Mouse (Mus musculus): ENCODE results near the gene Ctsc. TPM values are rescaled to one million over a fixed set of nuclear protein-coding genes. Genes with fewer than 3 reads are reported as not detected.

Gene Ctsc
- polyA plus RNA-seq, 1 experiment from 2014 or later: 49.3 TPM

- peak; percentile 65 for ATAC-seq
- Histone ChIP-seq H3K36me3 (ENCODE audit: control insufficient read depth, insufficient read depth) (peaks cover 4% of the 10 kb centered on the region; the same call in 1 of the 2 replicates), H3K27me3 (replicated peaks; ENCODE audit: control insufficient read depth, insufficient read depth, low read length) (no peaks in the 10 kb centered on the region), H3K9me3 (ENCODE audit: control insufficient read depth) (no peaks in the 10 kb centered on the region), H3K27ac (ENCODE audit: low read depth, low read length) (no peak overlapping the region; the same call in 1 of the 2 replicates), H3K4me2 (replicated peaks; ENCODE audit: low read depth) (no peak overlapping the region), H3K4me1 (replicated peaks; ENCODE audit: control insufficient read depth, insufficient read depth, low read length) (no peaks in the 10 kb centered on the region), H3K4me3 (ENCODE audit: low read depth, low read length) (no peak overlapping the region), H3K9ac (ENCODE audit: low read depth, low read length) (no peak overlapping the region)
- WGBS: 76% methylated on average over 3 of the region's 3 CpGs
- no peak for TF ChIP-seq CTCF (IDR thresholded peaks at IDR 0.05; ENCODE audit: low read depth)
Observed at GRCm38 (mm10) chr7:88310398-88311180, 32.7 kb downstream of the Ctsc start.

GRCm38 (mm10) chr7:88316408-88316807 lies 38.5 kb downstream of the Ctsc start:
- Histone ChIP-seq H3K4me2 (replicated peaks; ENCODE audit: low read depth) (no peak overlapping the region), H3K27me3 (replicated peaks; ENCODE audit: control insufficient read depth, insufficient read depth, low read length) (no peaks in the 10 kb centered on the region), H3K36me3 (ENCODE audit: control insufficient read depth, insufficient read depth) (no peaks in the 10 kb centered on the region), H3K27ac (ENCODE audit: low read depth, low read length) (no peak overlapping the region), H3K9ac (ENCODE audit: low read depth, low read length) (no peak overlapping the region), H3K4me3 (ENCODE audit: low read depth, low read length) (no peak overlapping the region), H3K9me3 (ENCODE audit: control insufficient read depth) (no peaks in the 10 kb centered on the region), H3K4me1 (replicated peaks; ENCODE audit: control insufficient read depth, insufficient read depth, low read length) (no peaks in the 10 kb centered on the region)
- 65% methylated on average over 3 of the region's 3 CpGs for WGBS
- no peak for TF ChIP-seq CTCF (IDR thresholded peaks at IDR 0.05; ENCODE audit: low read depth)
- ATAC-seq: no peak

- TF ChIP-seq CTCF (IDR thresholded peaks at IDR 0.05; ENCODE audit: low read depth): no peak
- H3K4me1 ChIP-seq (replicated peaks; ENCODE audit: control insufficient read depth, insufficient read depth, low read length): no peaks in the 10 kb centered on the region
- no peak overlapping the region for H3K27ac ChIP-seq (ENCODE audit: low read depth, low read length)
- H3K4me3 ChIP-seq (ENCODE audit: low read depth, low read length): no peak overlapping the region
- no peak overlapping the region for H3K4me2 ChIP-seq (replicated peaks; ENCODE audit: low read depth)
- no peaks in the 10 kb centered on the region for H3K9me3 ChIP-seq (ENCODE audit: control insufficient read depth)
- no peaks in the 10 kb centered on the region for H3K27me3 ChIP-seq (replicated peaks; ENCODE audit: control insufficient read depth, insufficient read depth, low read length)
- 9% methylated on average over 1 of the region's 1 CpGs for WGBS
- H3K9ac ChIP-seq (ENCODE audit: low read depth, low read length): no peak overlapping the region
- H3K36me3 ChIP-seq (ENCODE audit: control insufficient read depth, insufficient read depth): no peaks in the 10 kb centered on the region
- no peak for ATAC-seq
Observed at GRCm38 (mm10) chr7:88318474-88318873, 40.6 kb downstream of the Ctsc start.

- H3K9me3 ChIP-seq (ENCODE audit: control insufficient read depth): no peaks in the 10 kb centered on the region
- H3K4me2 ChIP-seq (replicated peaks; ENCODE audit: low read depth): no peak overlapping the region
- H3K27ac ChIP-seq (ENCODE audit: low read depth, low read length): no peak overlapping the region
- H3K9ac ChIP-seq (ENCODE audit: low read depth, low read length): no peak overlapping the region
- no peaks in the 10 kb centered on the region for H3K27me3 ChIP-seq (replicated peaks; ENCODE audit: control insufficient read depth, insufficient read depth, low read length)
- H3K36me3 ChIP-seq (ENCODE audit: control insufficient read depth, insufficient read depth): no peaks in the 10 kb centered on the region
- no peak for TF ChIP-seq CTCF (IDR thresholded peaks at IDR 0.05; ENCODE audit: low read depth)
- no peak overlapping the region for H3K4me3 ChIP-seq (ENCODE audit: low read depth, low read length)
- ATAC-seq: no peak
- no peaks in the 10 kb centered on the region for H3K4me1 ChIP-seq (replicated peaks; ENCODE audit: control insufficient read depth, insufficient read depth, low read length)
- 76% methylated on average over 2 of the region's 2 CpGs for WGBS
Observed at GRCm38 (mm10) chr7:88318904-88319303, 41.0 kb downstream of the Ctsc start.

- no peak overlapping the region for H3K9ac ChIP-seq (ENCODE audit: low read depth, low read length)
- no peak for TF ChIP-seq CTCF (IDR thresholded peaks at IDR 0.05; ENCODE audit: low read depth)
- WGBS: 83% methylated on average over 3 of the region's 3 CpGs
- no peaks in the 10 kb centered on the region for H3K27me3 ChIP-seq (replicated peaks; ENCODE audit: control insufficient read depth, insufficient read depth, low read length)
- no peaks in the 10 kb centered on the region for H3K36me3 ChIP-seq (ENCODE audit: control insufficient read depth, insufficient read depth)
- no peak overlapping the region for H3K27ac ChIP-seq (ENCODE audit: low read depth, low read length)
- no peak overlapping the region for H3K4me3 ChIP-seq (ENCODE audit: low read depth, low read length)
- H3K4me1 ChIP-seq (replicated peaks; ENCODE audit: control insufficient read depth, insufficient read depth, low read length): no peaks in the 10 kb centered on the region
- ATAC-seq: 0 out of 2 replicates have a peak, but pooled peaks have one; percentile 28
- H3K9me3 ChIP-seq (ENCODE audit: control insufficient read depth): no peaks in the 10 kb centered on the region
- H3K4me2 ChIP-seq (replicated peaks; ENCODE audit: low read depth): no peak overlapping the region
Observed at GRCm38 (mm10) chr7:88319414-88320140, 41.7 kb downstream of the Ctsc start.

- ATAC-seq: no peak; the same call in 1 of the 2 replicates
- no peaks in the 10 kb centered on the region for H3K36me3 ChIP-seq (ENCODE audit: control insufficient read depth, insufficient read depth)
- 37% methylated on average over 12 of the region's 12 CpGs for WGBS
- no peak overlapping the region for H3K9ac ChIP-seq (ENCODE audit: low read depth, low read length)
- H3K4me1 ChIP-seq (replicated peaks; ENCODE audit: control insufficient read depth, insufficient read depth, low read length): no peaks in the 10 kb centered on the region
- no peak overlapping the region for H3K4me2 ChIP-seq (replicated peaks; ENCODE audit: low read depth)
- no peak overlapping the region for H3K27ac ChIP-seq (ENCODE audit: low read depth, low read length)
- TF ChIP-seq CTCF (IDR thresholded peaks at IDR 0.05; ENCODE audit: low read depth): no peak
- no peaks in the 10 kb centered on the region for H3K27me3 ChIP-seq (replicated peaks; ENCODE audit: control insufficient read depth, insufficient read depth, low read length)
- H3K4me3 ChIP-seq (ENCODE audit: low read depth, low read length): no peak overlapping the region
- no peaks in the 10 kb centered on the region for H3K9me3 ChIP-seq (ENCODE audit: control insufficient read depth)
Observed at GRCm38 (mm10) chr7:88320628-88321336, 42.9 kb downstream of the Ctsc start.

Measured in intestine, postnatal 0 days (tissue).